In genomic region chr2:35983869-35984268, GRCm38 (mm10) we compare ENCODE assay signal across 8 mouse cellular contexts. TPM values are rescaled to one million over a fixed set of nuclear protein-coding genes. Genes with fewer than 3 reads are reported as not detected.
DNase-seq lines count a peak whose midpoint lies in the region; ATAC-seq and TF ChIP-seq lines count a peak whose summit lies in the region.

No protein-coding gene starts in this region.

- no peaks in the 10 kb centered on the region for H3K79me3 ChIP-seq in C2C12 (ENCODE audit: low read depth)

- no peak overlapping the region for H3K4me3 ChIP-seq in C2C12 (ENCODE audit: insufficient read depth, poor library complexity, severe bottlenecking)
- no peak overlapping the region for H3K4me3 ChIP-seq in bone marrow macrophage, adult 2 months (ENCODE audit: insufficient read depth, low read length)
- no peak overlapping the region for H3K4me3 ChIP-seq in forebrain, embryonic 12.5 days (replicated peaks)
- no peak overlapping the region for H3K4me3 ChIP-seq in lung, postnatal 0 days (ENCODE audit: low read depth, low read length)

- H3K4me1 ChIP-seq in bone marrow macrophage, adult 2 months (ENCODE audit: control insufficient read depth, insufficient read depth, low read length), result peaks cover 2% of the 10 kb centered on the region; the same call in 1 of the 2 replicates
- peaks cover 6% of the 10 kb centered on the region; the same call in 1 of the 2 replicates for H3K4me1 ChIP-seq in forebrain, embryonic 12.5 days
- H3K4me1 ChIP-seq in lung, postnatal 0 days (ENCODE audit: insufficient read depth, low read depth, low read length), result no peaks in the 10 kb centered on the region; the same call in 1 of the 2 replicates

- no peaks in the 10 kb centered on the region for H3K36me3 ChIP-seq in C2C12 (ENCODE audit: control insufficient read depth, insufficient read depth)
- no peaks in the 10 kb centered on the region for H3K36me3 ChIP-seq in forebrain, embryonic 12.5 days (replicated peaks)
- no peaks in the 10 kb centered on the region for H3K36me3 ChIP-seq in lung, postnatal 0 days (ENCODE audit: insufficient read depth, low read length)

- ATAC-seq in forebrain, embryonic 12.5 days (ENCODE audit: low FRiP score), result peak; percentile 21; the same call in 1 of the 2 replicates
- no peak for ATAC-seq in lung, postnatal 0 days
- no peak for ATAC-seq in erythroid progenitor cell, adult 5-6 weeks (replicated peaks; ENCODE audit: low FRiP score, poor library complexity, severe bottlenecking)

- no peak overlapping the region for H3K9ac ChIP-seq in forebrain, embryonic 12.5 days
- no peak overlapping the region for H3K9ac ChIP-seq in lung, postnatal 0 days (replicated peaks; ENCODE audit: low read depth)

- no peak for TF ChIP-seq EP300 in lung, postnatal 0 days (IDR thresholded peaks at IDR 0.05)

- peak; percentile 82 for DNase-seq in 416B (ENCODE audit: low read depth)
- DNase-seq in kidney, postnatal 10 days, result peak; percentile 74
- peak; percentile 86 for DNase-seq in lung, postnatal 0 days (ENCODE audit: low spot score)
- DNase-seq in right cerebral cortex, postnatal 14 days, result peak; percentile 63

- no peaks in the 10 kb centered on the region for H3K9me3 ChIP-seq in forebrain, embryonic 12.5 days
- H3K9me3 ChIP-seq in lung, postnatal 0 days (ENCODE audit: low read length), result no peaks in the 10 kb centered on the region

- peaks cover 4% of the 10 kb centered on the region for H3K79me2 ChIP-seq in C2C12 (ENCODE audit: control insufficient read depth, insufficient read depth)

- peaks cover 17% of the 10 kb centered on the region for H3K27me3 ChIP-seq in C2C12 (ENCODE audit: control insufficient read depth, insufficient read depth, insufficient read length)
- H3K27me3 ChIP-seq in forebrain, embryonic 12.5 days, result peaks cover 28% of the 10 kb centered on the region; the same call in 1 of the 2 replicates
- H3K27me3 ChIP-seq in lung, postnatal 0 days (replicated peaks; ENCODE audit: insufficient read depth, low read length), result no peaks in the 10 kb centered on the region

- peak; percentile 61 for TF ChIP-seq CTCF in C2C12 (IDR thresholded peaks at IDR 0.05; ENCODE audit: control insufficient read depth, insufficient read depth, insufficient read length)
- TF ChIP-seq CTCF in bone marrow macrophage, adult 2 months (IDR thresholded peaks at IDR 0.05; ENCODE audit: low read depth, low read length), result peak; percentile 57
- peak; percentile 81 for TF ChIP-seq CTCF in lung, postnatal 0 days (IDR thresholded peaks at IDR 0.05)

- TF ChIP-seq POLR2A in bone marrow macrophage, adult 2 months (IDR thresholded peaks at IDR 0.05; ENCODE audit: borderline replicate concordance, low read depth, low read length), result no peak

- H3K27ac ChIP-seq in bone marrow macrophage, adult 2 months (ENCODE audit: insufficient read depth, low read depth, low read length), result no peak overlapping the region
- no peak overlapping the region for H3K27ac ChIP-seq in forebrain, embryonic 12.5 days
- H3K27ac ChIP-seq in lung, postnatal 0 days (ENCODE audit: low read length), result no peak overlapping the region

- WGBS in forebrain, embryonic 12.5 days, result 3% methylated on average over 7 of the region's 7 CpGs
- WGBS in lung, postnatal 0 days, result 5% methylated on average over 7 of the region's 7 CpGs

- H3K4me2 ChIP-seq in forebrain, embryonic 12.5 days, result no peak overlapping the region
- H3K4me2 ChIP-seq in lung, postnatal 0 days (replicated peaks; ENCODE audit: low read depth, low read length), result no peak overlapping the region

- H3ac ChIP-seq in C2C12 (ENCODE audit: control insufficient read depth, insufficient read length, low read depth), result no peak overlapping the region

TF ChIP-seq in C2C12, 6 proteins besides CTCF, POLR2A, EP300 and RAD21:
- TF ChIP-seq MYOG (IDR thresholded peaks at IDR 0.05; ENCODE audit: control insufficient read depth, extremely low read depth, insufficient read length), result no peak
- no peak for TF ChIP-seq MAX (IDR thresholded peaks at IDR 0.05)

RNA-seq across cellular contexts. Expression of gene Ttll11, which starts 4.2 kb away (rescaled TPM):
- polyA plus RNA-seq in C2C12 (2012; fragmentation: generic; extraction: Trizol), result 7.0 TPM
- not detected in 2 replicates for polyA plus RNA-seq in bone marrow macrophage, adult 2 months (2012; ENCODE audit: insufficient read depth, insufficient read length, missing spikeins)
- 2.9 and 3.8 TPM in 2 replicates for polyA plus RNA-seq in forebrain, embryonic 12.5 days (2016; fragmentation: Nextera tagmentation; extraction: Ambion mirVana)
- polyA plus RNA-seq in lung, postnatal 0 days (2015; fragmentation: Nextera tagmentation; extraction: Ambion mirVana), result 1.7 and 2.1 TPM in 2 replicates
- not detected in 2 replicates for total RNA-seq in erythroid progenitor cell, adult 5-6 weeks (2015; ENCODE audit: low replicate concordance)
- not detected in 2 replicates for total RNA-seq in erythroid progenitor cell, adult 5-6 weeks (2017; ENCODE audit: low replicate concordance)
